Mouse (Mus musculus): ENCODE data around the gene Actr1a. TPM values are rescaled to one million over a fixed set of nuclear protein-coding genes. Genes with fewer than 3 reads are reported as not detected.
A peak's percentile ranks its signal among the peaks of the same experiment; 100 is the strongest.

Actr1a gene
- polyA plus RNA-seq, 1 experiment from 2014 or later: 310 TPM

DNA sequence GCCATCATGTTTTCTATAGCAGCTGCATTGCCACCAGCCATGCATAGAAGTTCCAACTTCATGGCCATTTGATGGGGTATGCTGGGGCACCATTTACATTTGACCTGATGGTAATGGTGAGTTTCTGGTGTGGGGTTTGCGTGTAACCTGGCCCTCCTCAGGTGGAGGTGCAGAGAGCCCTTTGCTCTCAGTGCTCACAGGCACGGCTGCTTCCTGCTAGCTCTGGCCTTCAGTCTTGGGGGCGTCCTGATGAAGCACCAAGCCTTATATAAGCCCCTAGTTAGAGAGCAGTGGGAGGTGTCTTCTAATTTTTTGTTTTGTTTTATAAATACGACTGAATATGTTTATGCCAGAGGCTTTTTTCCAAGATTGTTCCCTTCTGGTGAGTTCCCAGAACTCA lies 22.5 kb upstream of the Actr1a start:
- WGBS: 83% methylated on average over 4 of the region's 4 CpGs
- no peaks in the 10 kb centered on the region for H3K27me3 ChIP-seq
- peaks cover 36% of the 10 kb centered on the region for H3K4me1 ChIP-seq (replicated peaks)
- H3K4me2 ChIP-seq: no peak overlapping the region
- no peak overlapping the region for H3K27ac ChIP-seq
- no peak overlapping the region for H3K9ac ChIP-seq
- no peak for ATAC-seq (ENCODE audit: low FRiP score)
- no peaks in the 10 kb centered on the region for H3K9me3 ChIP-seq
- H3K4me3 ChIP-seq: no peak overlapping the region
- no peaks in the 10 kb centered on the region for H3K36me3 ChIP-seq

DNA sequence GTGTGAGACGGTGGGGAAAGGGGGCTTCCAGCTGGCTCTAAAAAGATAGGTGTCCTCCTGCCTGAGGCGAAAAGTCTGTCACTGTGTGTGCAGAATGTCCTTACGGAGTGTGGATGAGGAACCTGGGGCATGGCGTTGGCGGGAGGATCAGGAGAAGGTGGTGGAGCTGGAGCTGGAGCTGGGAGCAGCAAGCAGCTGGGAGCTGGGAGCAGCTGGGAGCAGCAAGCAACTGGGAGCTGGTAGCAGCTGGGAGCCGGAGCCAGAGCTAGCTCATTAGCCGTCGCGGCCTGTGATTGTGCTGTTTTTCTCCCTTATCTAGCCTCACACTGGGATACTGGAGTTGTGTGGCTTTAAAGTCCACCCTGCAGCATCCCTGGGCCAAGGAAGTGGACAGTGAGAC lies 20.7 kb upstream of the Actr1a start:
- ATAC-seq (ENCODE audit: low FRiP score): no peak
- Histone ChIP-seq H3K36me3 (no peaks in the 10 kb centered on the region), H3K4me2 (no peak overlapping the region), H3K9me3 (no peaks in the 10 kb centered on the region), H3K27me3 (no peaks in the 10 kb centered on the region), H3K4me1 (replicated peaks) (peaks cover 18% of the 10 kb centered on the region), H3K4me3 (no peak overlapping the region), H3K27ac (peak overlapping the region; percentile 24), H3K9ac (no peak overlapping the region)
- WGBS: 60% methylated on average over 9 of the region's 9 CpGs

DNA sequence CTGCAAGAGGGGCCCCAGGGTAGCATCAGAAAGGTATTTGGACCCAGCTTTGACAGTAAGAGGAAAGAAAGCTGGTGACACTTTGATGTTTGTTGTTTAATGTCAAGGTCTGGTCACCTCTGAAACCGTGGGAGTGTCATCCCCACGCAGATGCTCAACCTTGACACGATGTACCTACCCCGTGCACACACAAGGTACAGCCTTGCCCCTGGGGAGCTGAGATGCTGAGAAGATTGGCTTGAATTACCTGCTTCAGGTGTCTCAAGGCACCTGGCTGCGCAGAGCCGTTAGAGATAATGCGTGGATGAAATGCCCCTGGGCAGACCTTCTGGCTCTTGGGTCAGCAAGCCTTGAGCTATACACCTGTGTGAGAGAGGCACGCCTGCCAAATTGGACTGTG lies 18.9 kb upstream of the Actr1a start:
- no peaks in the 10 kb centered on the region for H3K9me3 ChIP-seq
- H3K4me3 ChIP-seq: no peak overlapping the region
- WGBS: 96% methylated on average over 8 of the region's 8 CpGs
- peaks cover 10% of the 10 kb centered on the region for H3K4me1 ChIP-seq (replicated peaks)
- no peak overlapping the region for H3K4me2 ChIP-seq
- peaks cover 5% of the 10 kb centered on the region; the same call in 1 of the 2 replicates for H3K36me3 ChIP-seq
- no peak for ATAC-seq (ENCODE audit: low FRiP score)
- H3K27me3 ChIP-seq: no peaks in the 10 kb centered on the region
- H3K9ac ChIP-seq: no peak overlapping the region
- no peak overlapping the region for H3K27ac ChIP-seq

DNA sequence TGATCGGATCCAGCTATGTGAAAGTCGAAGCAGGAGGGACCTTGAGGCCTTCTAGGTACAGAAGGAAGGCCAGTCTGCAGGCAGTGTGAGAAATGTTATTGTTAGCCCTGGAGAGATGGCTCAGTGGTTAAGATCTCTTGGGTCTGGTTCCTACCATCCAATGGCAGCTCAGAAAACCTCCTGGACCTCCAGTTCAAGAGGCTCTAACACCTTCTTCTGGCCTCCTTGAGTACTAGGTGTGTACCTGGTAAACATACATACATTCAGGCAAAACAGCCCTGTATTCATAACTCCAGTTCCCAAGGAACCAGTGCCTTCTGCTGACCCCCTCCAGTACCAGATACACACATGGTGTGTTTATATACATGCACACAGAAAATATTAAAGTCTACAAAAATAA lies 18.4 kb upstream of the Actr1a start:
- Histone ChIP-seq H3K9ac (no peak overlapping the region), H3K27me3 (no peaks in the 10 kb centered on the region), H3K36me3 (peaks cover 5% of the 10 kb centered on the region; the same call in 1 of the 2 replicates), H3K9me3 (no peaks in the 10 kb centered on the region), H3K4me2 (no peak overlapping the region), H3K4me1 (replicated peaks) (peaks cover 12% of the 10 kb centered on the region; the same call in 1 of the 2 replicates), H3K27ac (no peak overlapping the region), H3K4me3 (no peak overlapping the region)
- 95% methylated on average over 2 of the region's 2 CpGs for WGBS
- no peak for ATAC-seq (ENCODE audit: low FRiP score)

DNA sequence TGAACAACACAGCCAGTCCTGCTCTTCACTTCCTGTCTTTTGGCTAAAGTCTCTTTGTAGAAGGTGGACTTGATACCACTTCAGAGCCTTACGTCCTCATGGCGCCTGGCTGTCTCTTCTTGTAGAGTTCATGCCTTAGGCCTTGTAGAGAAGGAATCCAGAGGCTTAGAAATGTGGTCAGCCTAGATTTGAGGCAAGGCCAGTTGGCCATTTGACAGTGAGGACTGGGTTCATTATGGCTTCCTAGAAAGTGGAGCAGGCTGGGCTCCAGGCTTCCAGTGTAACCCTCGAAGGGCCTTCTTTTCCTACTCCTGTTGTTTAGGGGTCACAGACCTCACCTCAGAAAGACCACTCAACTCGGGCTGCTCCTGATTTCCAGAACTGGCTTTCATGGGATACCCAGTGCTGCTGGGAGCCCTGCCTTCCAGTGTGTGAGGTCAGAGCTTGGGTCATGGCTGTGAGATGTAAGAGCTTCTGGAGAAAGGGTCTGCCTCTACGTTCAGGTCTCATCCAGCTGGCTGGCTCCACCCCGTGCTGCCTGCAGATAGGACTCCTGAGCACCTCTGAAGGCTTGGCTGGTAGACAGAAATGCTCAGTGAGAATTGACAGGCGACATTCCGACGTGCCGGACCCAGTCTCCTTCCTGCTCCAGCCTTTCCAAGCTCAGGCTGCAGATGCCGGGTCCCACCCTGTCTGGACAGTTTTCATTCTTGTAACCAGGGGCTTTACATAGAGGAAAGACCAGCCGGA lies 16.7 kb upstream of the Actr1a start:
- ATAC-seq (ENCODE audit: low FRiP score): no peak
- Histone ChIP-seq H3K4me1 (replicated peaks) (peaks cover 19% of the 10 kb centered on the region), H3K4me3 (no peak overlapping the region), H3K9ac (no peak overlapping the region), H3K4me2 (no peak overlapping the region), H3K27ac (no peak overlapping the region), H3K27me3 (no peaks in the 10 kb centered on the region), H3K9me3 (no peaks in the 10 kb centered on the region), H3K36me3 (peaks cover 8% of the 10 kb centered on the region; the same call in 1 of the 2 replicates)
- 88% methylated on average over 12 of the region's 12 CpGs for WGBS

DNA sequence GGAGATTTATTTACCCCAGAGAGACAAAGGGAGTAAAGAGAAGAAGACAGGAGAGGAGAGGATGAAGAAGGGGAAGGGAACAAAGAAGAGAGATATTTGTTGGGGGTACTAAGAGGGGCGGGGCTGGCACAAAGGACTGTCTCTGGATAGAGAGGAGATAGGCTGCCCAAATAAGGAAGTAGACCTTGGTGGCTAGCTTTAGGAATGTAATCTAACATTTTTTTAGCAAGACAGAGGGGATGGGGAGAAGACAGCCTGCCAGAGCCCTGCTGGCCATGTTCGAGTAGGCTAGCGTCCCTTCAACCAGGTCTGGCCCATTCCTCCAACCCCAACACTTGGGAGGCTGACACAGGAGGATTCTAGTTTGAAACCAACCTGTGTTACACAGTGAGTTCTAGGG lies 14.0 kb upstream of the Actr1a start:
- peaks cover 32% of the 10 kb centered on the region for H3K36me3 ChIP-seq
- H3K9ac ChIP-seq: no peak overlapping the region
- no peak for ATAC-seq (ENCODE audit: low FRiP score)
- no peak overlapping the region for H3K27ac ChIP-seq
- WGBS: 94% methylated on average over 3 of the region's 3 CpGs
- H3K9me3 ChIP-seq: no peaks in the 10 kb centered on the region
- peaks cover 22% of the 10 kb centered on the region for H3K4me1 ChIP-seq (replicated peaks)
- no peak overlapping the region for H3K4me2 ChIP-seq
- no peak overlapping the region for H3K4me3 ChIP-seq
- no peaks in the 10 kb centered on the region for H3K27me3 ChIP-seq

DNA sequence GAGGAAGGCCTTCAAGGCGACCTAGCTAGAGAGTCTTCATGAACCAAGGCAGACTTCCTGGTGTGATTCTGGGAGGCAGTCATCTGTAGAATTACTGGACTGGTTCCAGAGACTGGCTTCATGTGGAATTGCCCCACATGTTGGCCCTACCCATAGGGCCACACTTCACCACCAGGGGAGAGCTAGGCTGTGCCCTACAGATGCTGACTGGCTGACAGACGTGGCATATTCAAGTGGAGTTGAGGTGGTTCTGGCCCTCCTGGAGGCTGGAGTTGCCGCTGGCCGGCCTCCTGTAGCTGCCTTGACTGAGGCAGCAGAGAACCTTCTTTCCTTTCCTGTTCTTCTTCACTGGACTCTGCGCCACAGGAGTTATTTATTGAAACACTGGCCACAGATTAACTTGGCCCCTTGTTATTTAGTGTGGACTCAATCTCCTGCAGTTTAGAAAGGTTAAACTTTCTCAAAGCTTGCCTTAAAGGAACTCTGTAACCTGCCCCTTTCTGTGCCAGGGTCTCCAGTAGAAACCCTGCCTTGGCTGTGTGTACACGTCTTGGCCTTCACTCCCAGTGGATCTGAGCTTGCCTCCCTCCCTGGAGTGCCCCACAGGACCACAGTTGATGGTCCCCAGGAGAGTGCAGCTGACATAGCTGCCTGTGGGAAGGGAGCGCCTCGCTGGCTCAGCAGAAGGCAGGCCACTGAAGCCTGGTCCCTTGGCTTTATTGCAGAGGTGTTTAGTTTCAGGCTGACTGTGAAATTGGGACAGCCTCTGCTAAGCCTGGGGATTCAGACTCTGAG lies 11.2 kb upstream of the Actr1a start:
- Histone ChIP-seq H3K4me3 (no peak overlapping the region), H3K27ac (no peak overlapping the region), H3K27me3 (no peaks in the 10 kb centered on the region), H3K9ac (no peak overlapping the region), H3K36me3 (peaks cover 52% of the 10 kb centered on the region), H3K4me2 (no peak overlapping the region), H3K4me1 (replicated peaks) (peaks cover 22% of the 10 kb centered on the region), H3K9me3 (no peaks in the 10 kb centered on the region)
- WGBS: 73% methylated on average over 8 of the region's 8 CpGs
- ATAC-seq (ENCODE audit: low FRiP score): no peak

DNA sequence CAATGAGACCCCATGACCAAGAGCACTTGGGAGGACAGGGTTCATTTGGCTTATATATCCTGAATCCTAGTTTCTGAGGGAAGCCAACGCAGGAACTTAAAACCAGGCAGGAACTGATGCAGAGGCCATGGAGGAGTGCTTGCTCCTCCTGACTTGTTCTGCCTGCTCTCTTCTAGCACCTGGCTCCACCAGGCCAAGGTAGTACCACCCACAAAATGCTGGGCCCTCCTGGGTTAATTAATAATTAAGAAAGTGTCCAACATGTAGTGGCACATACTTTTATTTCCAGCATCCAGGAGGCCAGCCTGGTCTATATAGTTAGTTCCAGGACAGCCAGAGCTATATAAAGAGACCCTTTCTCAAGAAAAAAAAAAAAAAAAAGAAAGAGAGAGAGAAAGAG lies 8.5 kb upstream of the Actr1a start:
- H3K4me2 ChIP-seq: no peak overlapping the region
- H3K9me3 ChIP-seq: no peaks in the 10 kb centered on the region
- no peaks in the 10 kb centered on the region for H3K27me3 ChIP-seq
- WGBS: 100% methylated on average over 1 of the region's 1 CpGs
- peaks cover 31% of the 10 kb centered on the region for H3K4me1 ChIP-seq (replicated peaks)
- ATAC-seq (ENCODE audit: low FRiP score): no peak
- H3K36me3 ChIP-seq: peaks cover 54% of the 10 kb centered on the region
- H3K27ac ChIP-seq: no peak overlapping the region
- H3K9ac ChIP-seq: no peak overlapping the region
- H3K4me3 ChIP-seq: no peak overlapping the region

DNA sequence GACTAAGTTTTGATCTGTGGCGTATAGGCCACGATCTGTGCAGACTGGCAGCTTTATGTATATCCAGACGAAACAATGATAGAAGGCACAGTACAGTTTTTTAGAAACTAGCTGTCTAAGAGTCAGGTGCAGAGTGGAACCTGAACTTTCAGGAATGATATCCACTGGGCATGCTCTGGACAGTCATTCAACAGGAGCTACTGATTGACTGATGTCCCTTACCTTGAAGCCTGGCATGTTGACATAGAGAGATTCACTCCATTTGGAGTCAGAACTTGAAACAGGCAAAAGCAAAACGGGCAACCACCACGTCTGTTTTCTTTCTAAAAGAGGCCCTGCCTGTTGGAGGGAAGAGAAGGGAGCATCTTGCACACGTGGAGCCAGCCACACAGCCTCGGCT lies 5.0 kb upstream of the Actr1a start:
- Histone ChIP-seq H3K9me3 (no peaks in the 10 kb centered on the region), H3K27ac (no peak overlapping the region), H3K36me3 (peaks cover 35% of the 10 kb centered on the region), H3K27me3 (no peaks in the 10 kb centered on the region), H3K4me2 (no peak overlapping the region), H3K4me3 (no peak overlapping the region), H3K9ac (no peak overlapping the region), H3K4me1 (replicated peaks) (peaks cover 32% of the 10 kb centered on the region)
- ATAC-seq (ENCODE audit: low FRiP score): no peak
- WGBS: 92% methylated on average over 7 of the region's 7 CpGs

DNA sequence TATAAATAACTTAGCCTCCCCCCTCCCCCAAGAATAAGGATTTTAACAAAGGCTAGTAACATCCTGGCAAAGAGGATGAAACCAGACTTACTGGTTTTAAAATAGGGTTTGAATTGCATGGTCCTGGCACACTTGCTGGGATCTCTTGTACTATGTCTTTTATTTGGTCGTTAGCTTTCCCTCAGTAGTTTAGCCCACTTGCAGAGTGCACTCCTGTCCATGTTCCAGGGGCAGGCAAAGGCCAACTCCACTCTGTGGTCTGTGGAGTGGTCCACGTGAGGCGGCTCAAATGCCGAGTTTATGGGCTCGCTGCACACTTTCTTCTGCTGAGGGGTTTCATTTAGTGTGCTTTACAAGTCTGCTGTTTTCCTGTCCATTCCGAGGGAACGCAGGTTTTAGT lies 4.3 kb upstream of the Actr1a start:
- Histone ChIP-seq H3K27ac (no peak overlapping the region), H3K27me3 (no peaks in the 10 kb centered on the region), H3K4me3 (no peak overlapping the region), H3K9me3 (no peaks in the 10 kb centered on the region), H3K36me3 (peaks cover 29% of the 10 kb centered on the region), H3K4me1 (replicated peaks) (peaks cover 32% of the 10 kb centered on the region), H3K4me2 (no peak overlapping the region), H3K9ac (no peak overlapping the region)
- 82% methylated on average over 7 of the region's 7 CpGs for WGBS
- no peak for ATAC-seq (ENCODE audit: low FRiP score)

DNA sequence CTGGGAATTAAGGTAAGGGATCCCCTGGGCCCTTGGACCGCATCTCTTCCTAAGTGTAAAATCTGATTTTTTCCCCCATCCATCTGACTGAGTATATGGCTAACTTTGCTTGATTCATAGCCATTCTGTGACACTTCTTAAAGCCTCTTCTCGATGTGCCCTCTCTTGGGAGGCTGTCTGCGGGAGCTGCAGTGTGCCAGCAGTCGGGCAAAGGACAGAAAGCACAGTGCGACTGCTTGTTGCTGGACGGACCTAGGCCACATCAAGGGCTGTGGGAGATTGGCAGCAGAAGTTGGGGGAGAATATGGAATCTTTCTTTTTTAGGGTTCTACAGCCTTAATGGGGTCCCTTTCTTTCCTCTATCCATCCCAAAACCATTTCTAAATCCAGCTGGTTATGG lies 3.8 kb upstream of the Actr1a start:
- ATAC-seq (ENCODE audit: low FRiP score): no peak
- Histone ChIP-seq H3K27ac (no peak overlapping the region), H3K27me3 (no peaks in the 10 kb centered on the region), H3K36me3 (peaks cover 25% of the 10 kb centered on the region), H3K4me2 (no peak overlapping the region), H3K9ac (no peak overlapping the region), H3K4me1 (replicated peaks) (peaks cover 35% of the 10 kb centered on the region), H3K9me3 (no peaks in the 10 kb centered on the region), H3K4me3 (no peak overlapping the region)
- 82% methylated on average over 6 of the region's 6 CpGs for WGBS

DNA sequence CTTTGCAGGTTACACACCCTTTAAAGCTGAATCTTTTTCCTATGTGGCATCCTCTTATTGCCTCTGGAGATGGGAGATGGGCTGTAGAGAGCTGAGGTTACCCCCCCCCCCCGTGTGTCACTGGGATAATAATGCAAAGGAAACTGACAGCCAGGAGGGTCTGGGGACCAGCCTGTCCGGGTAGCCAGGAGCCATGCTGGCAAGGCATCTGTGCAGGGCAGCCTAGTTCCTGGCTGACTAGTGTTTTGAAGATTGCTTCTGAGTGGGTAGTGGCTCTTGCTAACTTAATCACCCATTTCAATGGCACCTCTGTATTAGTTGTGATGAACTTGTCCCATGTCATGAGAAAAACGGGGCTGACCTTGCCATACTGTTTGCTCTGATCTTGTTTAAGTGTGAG lies 2.9 kb upstream of the Actr1a start:
- H3K4me1 ChIP-seq (replicated peaks): peaks cover 45% of the 10 kb centered on the region
- peak overlapping the region; percentile 83 for H3K4me3 ChIP-seq
- H3K9ac ChIP-seq: peak overlapping the region; percentile 89
- no peaks in the 10 kb centered on the region for H3K27me3 ChIP-seq
- no peak overlapping the region for H3K27ac ChIP-seq
- H3K9me3 ChIP-seq: no peaks in the 10 kb centered on the region
- peaks cover 16% of the 10 kb centered on the region for H3K36me3 ChIP-seq
- ATAC-seq (ENCODE audit: low FRiP score): no peak
- peak overlapping the region; percentile 88 for H3K4me2 ChIP-seq
- WGBS: 30% methylated on average over 3 of the region's 3 CpGs

All from hindbrain, embryonic 13.5 days (tissue).